Mouse (Mus musculus) C2C12 (cell line): Measurements from ENCODE around the gene Dtx1. TPM values are rescaled to one million over a fixed set of nuclear protein-coding genes. Genes with fewer than 3 reads are reported as not detected.
A peak's percentile ranks its signal among the peaks of the same experiment; 100 is the strongest.

ENCODE experiments used
- H3K27me3 ChIP-seq: one replicate; pipeline ENCODE4 v1.6.1; 2011; ENCODE audit not compliant: control insufficient read depth, insufficient read depth, insufficient read length
- H3K36me3 ChIP-seq: one replicate; pipeline ENCODE4 v1.6.1; 2011; ENCODE audit not compliant: control insufficient read depth, insufficient read depth
- H3K4me3 ChIP-seq: one replicate; pipeline ENCODE4 v1.5.1; 2011; ENCODE audit warnings: mild to moderate bottlenecking, control low read depth; ENCODE audit not compliant: poor library complexity, insufficient read depth, severe bottlenecking
- H3K79me2 ChIP-seq: one replicate; pipeline ENCODE4 v1.6.1; 2011; ENCODE audit not compliant: control insufficient read depth, insufficient read depth
- H3K79me3 ChIP-seq: one replicate; pipeline ENCODE4 v1.6.1; 2011; ENCODE audit warnings: low read depth, control low read depth
- H3ac ChIP-seq: one replicate; pipeline ENCODE3; 2011; ENCODE audit warnings: low read depth; ENCODE audit not compliant: control insufficient read depth, insufficient read length
- CEBPB ChIP-seq: IDR thresholded peaks from one replicate; pipeline ENCODE4 v1.6.1; 2011; ENCODE audit warnings: low read depth, mild to moderate bottlenecking, control low read depth, moderate library complexity
- CTCF ChIP-seq: IDR thresholded peaks from one replicate; pipeline ENCODE4 v1.5.1; 2011; ENCODE audit not compliant: control insufficient read depth, insufficient read depth, insufficient read length
- FOSL1 ChIP-seq: IDR thresholded peaks from one replicate; pipeline ENCODE4 v1.8.0; 2011; ENCODE audit warnings: mild to moderate bottlenecking, low read length; ENCODE audit not compliant: poor library complexity, insufficient read depth, severe bottlenecking
- MAX ChIP-seq: IDR thresholded peaks from one replicate; pipeline ENCODE4 v1.6.1; 2011; ENCODE audit warnings: mild to moderate bottlenecking, control low read depth
- MYOD1 ChIP-seq: IDR thresholded peaks from one replicate; pipeline ENCODE4 v1.6.1; 2011; ENCODE audit warnings: low read depth; ENCODE audit not compliant: control insufficient read depth, insufficient read length
- MYOG ChIP-seq: IDR thresholded peaks from one replicate; pipeline ENCODE4 v1.6.1; 2011; ENCODE audit not compliant: control insufficient read depth, insufficient read length; ENCODE audit errors: extremely low read depth
- USF1 ChIP-seq: IDR thresholded peaks from one replicate; pipeline ENCODE4 v1.6.1; 2011; ENCODE audit warnings: low read depth, mild to moderate bottlenecking, control low read depth, moderate library complexity
- polyA plus RNA-seq: library from polyadenylated mRNA; unstranded; fragments of >200 nt; fragmentation: generic; extraction: Trizol; gene quantifications from one replicate; pipeline ENCODE4 v1.2.1, GENCODE M21; 2012; ENCODE audit warnings: missing spikeins

Gene Dtx1
- polyA plus RNA-seq, 1 experiment: not detected

- no peak overlapping the region for H3K4me3 ChIP-seq
- H3K79me2 ChIP-seq: no peaks in the 10 kb centered on the region
- H3ac ChIP-seq: no peak overlapping the region
- H3K79me3 ChIP-seq: no peaks in the 10 kb centered on the region
- TF ChIP-seq FOSL1: no peak
- peaks cover 40% of the 10 kb centered on the region for H3K27me3 ChIP-seq
- H3K36me3 ChIP-seq: no peaks in the 10 kb centered on the region
Measured at GRCm38 (mm10) chr5:120680918-120681317, 30.8 kb downstream of the Dtx1 start.

GRCm38 (mm10) chr5:120679676-120680555 lies 31.8 kb downstream of the Dtx1 start:
- H3K27me3 ChIP-seq: peaks cover 40% of the 10 kb centered on the region
- H3K36me3 ChIP-seq: no peaks in the 10 kb centered on the region
- H3K79me2 ChIP-seq: no peaks in the 10 kb centered on the region
- H3K79me3 ChIP-seq: no peaks in the 10 kb centered on the region
- no peak overlapping the region for H3ac ChIP-seq
- no peak overlapping the region for H3K4me3 ChIP-seq
- TF ChIP-seq USF1 (no peak), MYOD1 (no peak), MAX (no peak), FOSL1 (no peak), MYOG (no peak), CTCF (no peak)

- H3K27me3 ChIP-seq: peaks cover 29% of the 10 kb centered on the region
- H3ac ChIP-seq: no peak overlapping the region
- no peaks in the 10 kb centered on the region for H3K36me3 ChIP-seq
- TF ChIP-seq CTCF (no peak), MYOD1 (no peak), CEBPB (no peak), MAX (no peak), MYOG (no peak), USF1 (no peak), FOSL1 (no peak)
- no peaks in the 10 kb centered on the region for H3K79me2 ChIP-seq
- no peak overlapping the region for H3K4me3 ChIP-seq
- H3K79me3 ChIP-seq: no peaks in the 10 kb centered on the region
Measured at GRCm38 (mm10) chr5:120677516-120677915, 34.2 kb downstream of the Dtx1 start.

- Histone ChIP-seq H3K79me3 (no peaks in the 10 kb centered on the region), H3K36me3 (no peaks in the 10 kb centered on the region), H3K79me2 (no peaks in the 10 kb centered on the region), H3ac (no peak overlapping the region), H3K27me3 (peaks cover 23% of the 10 kb centered on the region), H3K4me3 (no peak overlapping the region)
- TF ChIP-seq FOSL1 (no peak), MAX (no peak), USF1 (no peak), CTCF (no peak), CEBPB (no peak), MYOD1 (no peak)
Measured at GRCm38 (mm10) chr5:120674229-120675145, 37.2 kb downstream of the Dtx1 start.

GRCm38 (mm10) chr5:120673626-120674025 lies 38.1 kb downstream of the Dtx1 start:
- H3K4me3 ChIP-seq: no peak overlapping the region
- TF ChIP-seq FOSL1 (no peak), MYOD1 (peak; percentile 40), MAX (no peak), USF1 (no peak), CEBPB (no peak), MYOG (no peak), CTCF (peak; percentile 92)
- no peak overlapping the region for H3ac ChIP-seq
- H3K79me2 ChIP-seq: no peaks in the 10 kb centered on the region
- H3K79me3 ChIP-seq: no peaks in the 10 kb centered on the region
- peaks cover 24% of the 10 kb centered on the region for H3K27me3 ChIP-seq
- no peaks in the 10 kb centered on the region for H3K36me3 ChIP-seq

- TF ChIP-seq CTCF (no peak), MYOD1 (no peak)
- no peaks in the 10 kb centered on the region for H3K79me3 ChIP-seq
- H3K36me3 ChIP-seq: no peaks in the 10 kb centered on the region
- no peaks in the 10 kb centered on the region for H3K79me2 ChIP-seq
- no peak overlapping the region for H3K4me3 ChIP-seq
- H3K27me3 ChIP-seq: peaks cover 24% of the 10 kb centered on the region
- H3ac ChIP-seq: no peak overlapping the region
Measured at GRCm38 (mm10) chr5:120671865-120672264, 39.9 kb downstream of the Dtx1 start.
